Mouse (Mus musculus): ENCODE measurements around the gene Coq6.

GRCm38 (mm10) chr12:84371647-84372046 lies 10.2 kb downstream of the Coq6 start:
- TF ChIP-seq CTCF (IDR thresholded peaks at IDR 0.05; ENCODE audit: extremely low read depth, insufficient read length, insufficient replicate concordance, low read depth, low read length) = no peak
- no peak for TF ChIP-seq POLR2A (IDR thresholded peaks at IDR 0.05; ENCODE audit: low read depth, low read length)

Data from small intestine, adult 2 months (tissue).